Mouse (Mus musculus) embryonic facial prominence, embryonic 14.5 days (tissue): ENCODE data around the gene Gkap1. TPM values are rescaled to one million over a fixed set of nuclear protein-coding genes. Genes with fewer than 3 reads are reported as not detected.

Experiments used
- ATAC-seq: fragments of 200-750 bp; cut with Nextera tagmentation; 2 replicates; pipeline ENCODE4 v1.8.0; 2017; ENCODE audit warnings: low read depth, moderate number of reproducible peaks, moderate TSS enrichment
- DNase-seq: peaks from one replicate; pipeline ENCODE4 v3.0.0-alpha.2; 2015; ENCODE audit warnings: low spot score
- H3K27ac ChIP-seq: fragments of 300-500 bp; sonication (generic); replicated peaks from 2 replicates; pipeline ENCODE4 v1.5.1; 2014; ENCODE audit warnings: low read depth, mild to moderate bottlenecking, low read length, moderate library complexity
- H3K27me3 ChIP-seq: fragments of 300-500 bp; sonication (generic); replicated peaks from 2 replicates; pipeline ENCODE4 v1.6.1; 2014; ENCODE audit warnings: low read length; ENCODE audit not compliant: control insufficient read depth, insufficient read depth
- H3K36me3 ChIP-seq: fragments of 300-500 bp; sonication (generic); 2 replicates; pipeline ENCODE4 v1.6.1; 2014; ENCODE audit warnings: low read length, mixed read lengths; ENCODE audit not compliant: control insufficient read depth, insufficient read depth
- H3K4me1 ChIP-seq: fragments of 300-500 bp; sonication (generic); 2 replicates; pipeline ENCODE4 v1.6.1; 2014; ENCODE audit warnings: antibody characterized with exemption, low read length; ENCODE audit not compliant: control insufficient read depth, insufficient read depth
- H3K4me2 ChIP-seq: fragments of 300-500 bp; sonication (generic); 2 replicates; pipeline ENCODE4 v1.6.1; 2014; ENCODE audit warnings: low read depth, mild to moderate bottlenecking, low read length, moderate library complexity, mixed read lengths
- H3K4me3 ChIP-seq: fragments of 300-500 bp; sonication (generic); 2 replicates; pipeline ENCODE4 v1.5.1; 2014; ENCODE audit warnings: low read depth, mild to moderate bottlenecking, low read length
- H3K9ac ChIP-seq: fragments of 300-500 bp; sonication (generic); 2 replicates; pipeline ENCODE4 v1.6.1; 2014; ENCODE audit warnings: low read depth, mild to moderate bottlenecking, low read length, moderate library complexity, mixed read lengths
- H3K9me3 ChIP-seq: fragments of 300-500 bp; sonication (generic); 2 replicates; pipeline ENCODE4 v1.6.1; 2016; ENCODE audit warnings: low read length; ENCODE audit not compliant: control insufficient read depth
- WGBS: fragments of 180-500 bp; shearing (Covaris S2); extraction: QIAGEN DNeasy Blood & Tissue Kit; methylation state at CpG from one replicate; pipeline ENCODE4 v1.1.7; 2014; 5-methylcytosine and 5-hydroxymethylcytosine counted together
- microRNA-seq: library from miRNA; unstranded; fragments of <30 nt; microRNA quantifications from one replicate; pipeline ENCODE4, GENCODE M21; 2016; ENCODE audit warnings: borderline number of aligned reads
- polyA plus RNA-seq: library from polyadenylated mRNA; unstranded; fragments of >200 nt; fragmentation: Nextera tagmentation; extraction: Ambion mirVana; gene quantifications from 2 replicates; pipeline ENCODE4 v1.2.1, GENCODE M21; 2014

Gkap1 gene
- polyA plus RNA-seq, 1 experiment from 2014 or later: 28.6 TPM

DNA sequence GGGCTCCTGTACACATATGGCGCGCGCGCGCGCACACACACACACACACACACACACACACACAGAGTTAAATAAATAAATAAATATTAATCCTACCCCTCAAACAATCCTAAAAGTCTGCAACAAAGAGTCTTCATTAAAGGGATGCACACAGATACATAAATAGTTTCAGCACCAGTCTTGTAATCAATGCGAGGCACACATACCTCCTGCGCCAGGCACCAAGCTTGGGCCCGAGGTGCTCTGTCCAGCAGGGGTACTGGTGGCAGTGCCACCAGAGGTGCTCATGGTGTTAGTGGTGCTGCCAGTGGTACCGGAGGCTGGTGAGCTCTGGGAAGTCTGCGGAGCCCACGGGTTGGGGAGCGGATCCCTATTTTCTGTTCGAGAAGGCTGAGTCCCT is 84.0 kb downstream of the Gkap1 start:
- ATAC-seq: no peak
- no peak for DNase-seq
- Histone ChIP-seq H3K27ac (no peak overlapping the region), H3K27me3 (no peaks in the 10 kb centered on the region), H3K4me2 (no peak overlapping the region), H3K4me3 (no peak overlapping the region), H3K9ac (no peak overlapping the region), H3K9me3 (no peaks in the 10 kb centered on the region), H3K4me1 (no peaks in the 10 kb centered on the region), H3K36me3 (peaks cover 73% of the 10 kb centered on the region)
- 96% methylated on average over 14 of the region's 14 CpGs for WGBS

GRCm38 (mm10) chr13:58189473-58189872 is 86.0 kb downstream of the Gkap1 start:
- Histone ChIP-seq H3K27ac (no peak overlapping the region), H3K9ac (no peak overlapping the region), H3K9me3 (no peaks in the 10 kb centered on the region), H3K36me3 (peaks cover 72% of the 10 kb centered on the region), H3K4me1 (no peaks in the 10 kb centered on the region), H3K4me3 (no peak overlapping the region), H3K27me3 (no peaks in the 10 kb centered on the region), H3K4me2 (no peak overlapping the region)
- ATAC-seq (no peak), DNase-seq (no peak)
- WGBS: 81% methylated on average over 5 of the region's 5 CpGs

GRCm38 (mm10) chr13:58188412-58188811 is 87.1 kb downstream of the Gkap1 start:
- DNase-seq (peak; percentile 81), ATAC-seq (peak; percentile 75)
- H3K4me3 ChIP-seq: no peak overlapping the region
- H3K27me3 ChIP-seq: no peaks in the 10 kb centered on the region
- no peak overlapping the region for H3K27ac ChIP-seq
- no peaks in the 10 kb centered on the region for H3K9me3 ChIP-seq
- no peak overlapping the region for H3K9ac ChIP-seq
- 67% methylated on average over 4 of the region's 4 CpGs for WGBS
- H3K36me3 ChIP-seq: peaks cover 70% of the 10 kb centered on the region
- H3K4me1 ChIP-seq: no peaks in the 10 kb centered on the region
- no peak overlapping the region for H3K4me2 ChIP-seq

DNA sequence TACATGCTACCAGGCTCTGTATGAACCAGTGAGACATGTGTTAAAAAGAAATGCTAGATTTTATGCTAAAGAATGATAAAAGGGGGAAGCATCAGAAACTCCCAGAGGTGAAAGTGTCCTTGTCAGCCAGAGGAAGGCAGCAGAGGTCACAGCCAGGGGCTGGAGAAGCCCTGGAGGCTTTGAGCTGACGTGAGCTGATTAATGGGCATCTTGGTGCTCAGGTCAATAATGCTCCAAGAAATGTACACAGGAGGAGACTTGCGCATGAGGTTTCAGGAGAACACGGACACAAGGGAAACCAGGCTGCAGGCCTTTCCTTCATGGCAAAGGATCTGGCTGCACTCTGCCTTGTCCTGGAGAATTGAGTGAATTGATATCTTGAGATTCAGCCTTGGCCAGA is 87.7 kb downstream of the Gkap1 start:
- Histone ChIP-seq H3K36me3 (peaks cover 71% of the 10 kb centered on the region), H3K9ac (no peak overlapping the region), H3K9me3 (no peaks in the 10 kb centered on the region), H3K4me3 (no peak overlapping the region), H3K4me1 (no peaks in the 10 kb centered on the region), H3K27me3 (no peaks in the 10 kb centered on the region), H3K4me2 (no peak overlapping the region), H3K27ac (no peak overlapping the region)
- DNase-seq (no peak), ATAC-seq (no peak)
- WGBS: 84% methylated on average over 3 of the region's 3 CpGs

DNA sequence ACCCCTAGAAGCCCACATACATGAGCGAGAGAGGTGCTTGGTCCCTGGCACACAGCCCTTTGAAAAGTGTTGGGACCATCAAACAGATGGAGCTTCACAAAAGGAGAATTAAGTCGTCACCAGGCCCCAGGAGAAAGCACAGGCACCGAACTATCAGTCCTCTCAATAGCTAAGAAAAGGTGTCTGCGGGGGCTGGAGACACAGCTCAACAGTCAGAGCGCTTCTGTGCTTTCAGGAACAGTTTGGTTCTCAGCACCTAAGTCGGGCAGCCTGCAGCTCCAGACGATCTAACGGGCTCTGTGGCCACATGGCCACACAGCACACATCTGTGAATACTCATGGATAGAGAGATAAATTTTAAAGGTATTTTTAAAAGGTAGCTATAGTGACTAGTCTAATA is 89.2 kb downstream of the Gkap1 start:
- 91% methylated on average over 8 of the region's 8 CpGs for WGBS
- peaks cover 70% of the 10 kb centered on the region for H3K36me3 ChIP-seq
- H3K27me3 ChIP-seq: no peaks in the 10 kb centered on the region
- H3K4me2 ChIP-seq: no peak overlapping the region
- ATAC-seq: no peak
- no peaks in the 10 kb centered on the region for H3K4me1 ChIP-seq
- H3K9me3 ChIP-seq: no peaks in the 10 kb centered on the region
- H3K9ac ChIP-seq: no peak overlapping the region
- no peak overlapping the region for H3K27ac ChIP-seq
- no peak overlapping the region for H3K4me3 ChIP-seq
- DNase-seq: no peak

DNA sequence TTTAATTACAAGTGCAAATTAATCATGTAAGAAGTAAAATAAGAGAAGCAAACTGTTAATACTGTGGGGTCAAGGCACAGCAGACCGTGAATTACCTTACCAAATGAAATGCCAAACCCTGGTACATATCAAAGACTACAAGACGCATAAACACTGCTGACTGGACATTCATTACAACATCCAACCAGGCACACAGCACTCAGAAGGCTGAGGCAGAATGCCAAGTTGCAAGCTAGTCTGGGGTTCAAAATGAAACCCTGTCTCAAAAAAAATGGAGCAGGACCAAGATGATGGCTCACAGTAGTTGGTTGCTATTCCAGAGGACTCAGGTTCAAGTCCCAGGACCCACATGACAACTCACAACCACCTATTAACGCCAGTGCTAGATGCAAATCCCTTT is 91.4 kb downstream of the Gkap1 start:
- 85% methylated on average over 3 of the region's 3 CpGs for WGBS

More for the DNA sequence above, 91.4 kb downstream of the Gkap1 start:
- ATAC-seq (no peak), DNase-seq (no peak)
- Histone ChIP-seq H3K4me1 (no peaks in the 10 kb centered on the region), H3K9ac (no peak overlapping the region), H3K27ac (no peak overlapping the region), H3K4me2 (no peak overlapping the region), H3K36me3 (peaks cover 71% of the 10 kb centered on the region), H3K27me3 (no peaks in the 10 kb centered on the region), H3K9me3 (no peaks in the 10 kb centered on the region), H3K4me3 (no peak overlapping the region)

Small RNA genes within 50 kb of the gene (microRNA-seq; reads per million reads assigned to microRNA genes)
- not detected for gene Mir6369

Other genes with a start within 250 kb of the Gkap1 start
- 3.2 and 3.4 TPM in 2 replicates for gene Klhl3, start 162.1 kb downstream of the Gkap1 start, polyA plus RNA-seq
- gene Hnrnpa0, start 147.1 kb downstream of the Gkap1 start, polyA plus RNA-seq: 41.5 and 45.1 TPM in 2 replicates
- gene Idnk, start 118.0 kb downstream of the Gkap1 start, polyA plus RNA-seq: 29.8 and 31.3 TPM in 2 replicates
- gene Ubqln1, start 60.0 kb downstream of the Gkap1 start, polyA plus RNA-seq: 89.4 and 91.9 TPM in 2 replicates
- gene Kif27, start 83.4 kb upstream of the Gkap1 start, polyA plus RNA-seq: 0.98 and 1.7 TPM in 2 replicates
- 29.1 and 30.3 TPM in 2 replicates for gene 2210016F16Rik, start 109.5 kb upstream of the Gkap1 start, polyA plus RNA-seq
- gene Rmi1, start 126.5 kb upstream of the Gkap1 start, polyA plus RNA-seq: 22.6 and 23.5 TPM in 2 replicates
- 1,259 and 1,407 TPM in 2 replicates for gene Hnrnpk, start 127.6 kb upstream of the Gkap1 start, polyA plus RNA-seq